Mouse (Mus musculus) bone marrow macrophage, adult 2 months (primary cell): Measurements from ENCODE around the gene Apoc3. TPM values are rescaled to one million over a fixed set of nuclear protein-coding genes. Genes with fewer than 3 reads are reported as not detected.

ENCODE experiments used
- H3K27ac ChIP-seq: 2 replicates; pipeline ENCODE4 v1.5.1; 2012; ENCODE audit warnings: low read depth, low read length; ENCODE audit not compliant: insufficient read depth
- H3K4me1 ChIP-seq: 2 replicates; pipeline ENCODE4 v1.6.1; 2012; ENCODE audit warnings: low read length; ENCODE audit not compliant: control insufficient read depth, insufficient read depth
- H3K4me3 ChIP-seq: 2 replicates; pipeline ENCODE4 v1.5.1; 2012; ENCODE audit warnings: mild to moderate bottlenecking, low read length, moderate library complexity; ENCODE audit not compliant: insufficient read depth
- CTCF ChIP-seq: IDR thresholded peaks from 2 replicates; pipeline ENCODE4 v1.5.1; 2012; ENCODE audit warnings: low read depth, mild to moderate bottlenecking, low read length, moderate library complexity
- POLR2A ChIP-seq: IDR thresholded peaks from 2 replicates; pipeline ENCODE4 v1.6.1; 2012; ENCODE audit warnings: mild to moderate bottlenecking, low read depth, low read length, borderline replicate concordance
- polyA plus RNA-seq: library from polyadenylated mRNA; stranded (reverse); fragments of >200 nt; gene quantifications from 2 replicates; pipeline ENCODE4 v1.2.4, GENCODE M21; 2012; ENCODE audit not compliant: missing spikeins, insufficient read depth, insufficient read length

Gene Apoc3
- polyA plus RNA-seq, 1 experiment, result not detected

- no peak overlapping the region for H3K4me3 ChIP-seq
- TF ChIP-seq POLR2A, result no peak
- no peak for TF ChIP-seq CTCF
- peaks cover 4% of the 10 kb centered on the region; the same call in 1 of the 2 replicates for H3K4me1 ChIP-seq
- H3K27ac ChIP-seq, result no peak overlapping the region
These were observed 36.5 kb downstream of the Apoc3 start for GRCm38 (mm10) chr9:46198936-46199335.

GRCm38 (mm10) chr9:46198461-46198860 lies 37.0 kb downstream of the Apoc3 start:
- no peak for TF ChIP-seq CTCF
- TF ChIP-seq POLR2A, result no peak
- no peak overlapping the region for H3K4me3 ChIP-seq
- no peak overlapping the region for H3K27ac ChIP-seq
- H3K4me1 ChIP-seq, result peaks cover 4% of the 10 kb centered on the region; the same call in 1 of the 2 replicates

- H3K4me3 ChIP-seq, result no peak overlapping the region
- no peak for TF ChIP-seq CTCF
- no peak for TF ChIP-seq POLR2A
- no peak overlapping the region for H3K27ac ChIP-seq
- H3K4me1 ChIP-seq, result peaks cover 9% of the 10 kb centered on the region
These were observed 38.7 kb downstream of the Apoc3 start for GRCm38 (mm10) chr9:46196699-46197169.

GRCm38 (mm10) chr9:46194809-46195208 lies 40.6 kb downstream of the Apoc3 start:
- Histone ChIP-seq H3K27ac (no peak overlapping the region), H3K4me3 (no peak overlapping the region), H3K4me1 (peaks cover 9% of the 10 kb centered on the region)
- TF ChIP-seq CTCF, result no peak
- no peak for TF ChIP-seq POLR2A

GRCm38 (mm10) chr9:46192642-46193041 lies 42.8 kb downstream of the Apoc3 start:
- Histone ChIP-seq H3K4me3 (no peak overlapping the region), H3K4me1 (peaks cover 5% of the 10 kb centered on the region), H3K27ac (no peak overlapping the region)
- TF ChIP-seq CTCF (no peak), POLR2A (no peak)

- Histone ChIP-seq H3K4me1 (peaks cover 5% of the 10 kb centered on the region), H3K4me3 (no peak overlapping the region), H3K27ac (no peak overlapping the region)
- TF ChIP-seq POLR2A, result no peak
- no peak for TF ChIP-seq CTCF
These were observed 43.8 kb downstream of the Apoc3 start for GRCm38 (mm10) chr9:46191644-46192043.

- H3K4me3 ChIP-seq, result no peak overlapping the region
- peaks cover 5% of the 10 kb centered on the region for H3K4me1 ChIP-seq
- H3K27ac ChIP-seq, result no peak overlapping the region
- no peak for TF ChIP-seq CTCF
- TF ChIP-seq POLR2A, result no peak
These were observed 44.2 kb downstream of the Apoc3 start for GRCm38 (mm10) chr9:46191234-46191633.

GRCm38 (mm10) chr9:46189381-46189780 lies 46.1 kb downstream of the Apoc3 start:
- H3K4me3 ChIP-seq, result no peak overlapping the region
- no peak for TF ChIP-seq CTCF
- no peak for TF ChIP-seq POLR2A
- peaks cover 12% of the 10 kb centered on the region for H3K4me1 ChIP-seq
- H3K27ac ChIP-seq, result no peak overlapping the region

GRCm38 (mm10) chr9:46188956-46189355 lies 46.5 kb downstream of the Apoc3 start:
- Histone ChIP-seq H3K27ac (no peak overlapping the region), H3K4me1 (peaks cover 13% of the 10 kb centered on the region), H3K4me3 (no peak overlapping the region)
- TF ChIP-seq POLR2A (no peak), CTCF (no peak)

GRCm38 (mm10) chr9:46188370-46188769 lies 47.1 kb downstream of the Apoc3 start:
- H3K27ac ChIP-seq, result no peak overlapping the region
- no peak overlapping the region for H3K4me3 ChIP-seq
- H3K4me1 ChIP-seq, result peaks cover 13% of the 10 kb centered on the region
- TF ChIP-seq CTCF (no peak), POLR2A (no peak)

- Histone ChIP-seq H3K4me3 (no peak overlapping the region), H3K4me1 (peaks cover 9% of the 10 kb centered on the region; the same call in 1 of the 2 replicates), H3K27ac (no peak overlapping the region)
- TF ChIP-seq CTCF (no peak), POLR2A (no peak)
These were observed 49.0 kb downstream of the Apoc3 start for GRCm38 (mm10) chr9:46186387-46186786.
